Mouse (Mus musculus): Measurements from ENCODE around the gene Btbd3.

The Btbd3 gene

GRCm38 (mm10) chr2:138405753-138406528 is 149.6 kb downstream of the Btbd3 start:
- no peak for DNase-seq

- DNase-seq = no peak
Observed at GRCm38 (mm10) chr2:138406703-138407102, 150.3 kb downstream of the Btbd3 start.

- DNase-seq = no peak
Observed at GRCm38 (mm10) chr2:138412537-138412936, 156.2 kb downstream of the Btbd3 start.

GRCm38 (mm10) chr2:138422321-138422720 is 166.0 kb downstream of the Btbd3 start:
- DNase-seq = no peak

- no peak for DNase-seq
Observed at GRCm38 (mm10) chr2:138431991-138432390, 175.6 kb downstream of the Btbd3 start.

GRCm38 (mm10) chr2:138446466-138446865 is 190.1 kb downstream of the Btbd3 start:
- no peak for DNase-seq

- no peak for DNase-seq
Observed at GRCm38 (mm10) chr2:138446943-138447342, 190.6 kb downstream of the Btbd3 start.

GRCm38 (mm10) chr2:138447681-138448080 is 191.3 kb downstream of the Btbd3 start:
- DNase-seq = no peak

GRCm38 (mm10) chr2:138468046-138468572 is 211.7 kb downstream of the Btbd3 start:
- DNase-seq = no peak

GRCm38 (mm10) chr2:138473407-138473806 is 217.0 kb downstream of the Btbd3 start:
- DNase-seq = no peak

- no peak for DNase-seq
Observed at GRCm38 (mm10) chr2:138476486-138476885, 220.1 kb downstream of the Btbd3 start.

- DNase-seq = no peak
Observed at GRCm38 (mm10) chr2:138477278-138477677, 220.9 kb downstream of the Btbd3 start.

GRCm38 (mm10) chr2:138482541-138482940 is 226.2 kb downstream of the Btbd3 start:
- no peak for DNase-seq

- DNase-seq = no peak
Observed at GRCm38 (mm10) chr2:138484871-138485270, 228.5 kb downstream of the Btbd3 start.

GRCm38 (mm10) chr2:138490688-138491405 is 234.5 kb downstream of the Btbd3 start:
- DNase-seq = no peak

- no peak for DNase-seq
Observed at GRCm38 (mm10) chr2:138492176-138492575, 235.8 kb downstream of the Btbd3 start.

GRCm38 (mm10) chr2:138503866-138504380 is 247.6 kb downstream of the Btbd3 start:
- no peak for DNase-seq

- DNase-seq = no peak
Observed at GRCm38 (mm10) chr2:138515531-138515930, 259.2 kb downstream of the Btbd3 start.

GRCm38 (mm10) chr2:138528461-138528860 is 272.1 kb downstream of the Btbd3 start:
- no peak for DNase-seq

GRCm38 (mm10) chr2:138531160-138531967 is 275.0 kb downstream of the Btbd3 start:
- no peak for DNase-seq

GRCm38 (mm10) chr2:138531992-138532391 is 275.6 kb downstream of the Btbd3 start:
- DNase-seq = no peak

GRCm38 (mm10) chr2:138539655-138540054 is 283.3 kb downstream of the Btbd3 start:
- no peak for DNase-seq

- DNase-seq = no peak
Observed at GRCm38 (mm10) chr2:138548990-138549389, 292.6 kb downstream of the Btbd3 start.

Measured in thymus, postnatal 25 days (tissue).